Mouse (Mus musculus) left cerebral cortex, adult 18-20 months (tissue): ENCODE measurements around the gene Fcho1. TPM values are rescaled to one million over a fixed set of nuclear protein-coding genes. Genes with fewer than 3 reads are reported as not detected.

ENCODE experiments used
- DNase-seq, 2 experiments: peaks; one replicate each; pipeline ENCODE4 v3.0.0; 2021 to 2022; ENCODE audit warnings: low spot score in 2 of 2, mixed read lengths in 1 of 2
- total RNA-seq, 2 experiments: library from RNA; stranded (reverse); gene quantifications; 2 replicates each; pipeline ENCODE4 v1.2.3; 2021

The Fcho1 gene
- total RNA-seq, 2 experiments from 2014 or later: 155 to 167 TPM

DNA sequence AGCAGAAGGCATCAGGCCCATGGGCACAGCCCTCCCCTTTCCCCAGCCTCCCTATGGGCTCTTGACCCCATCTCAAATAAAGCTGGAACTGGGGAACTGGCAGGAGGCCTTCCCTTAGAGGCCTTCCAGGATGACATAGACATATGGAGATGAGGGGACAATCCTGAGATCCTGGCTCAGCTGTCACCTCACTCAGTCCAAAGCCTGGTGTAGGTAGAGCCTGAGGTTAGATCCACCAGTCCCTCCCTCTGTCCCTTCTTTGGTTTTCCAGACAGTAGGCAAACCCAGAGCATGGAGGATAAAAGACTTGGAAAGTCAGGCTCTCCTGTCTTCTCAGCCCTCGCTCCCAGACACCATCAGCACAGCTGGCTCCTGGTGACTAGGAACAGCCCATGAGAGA is 58.7 kb downstream of the Fcho1 start:
- no peak for DNase-seq

GRCm38 (mm10) chr8:71665331-71666130 is 60.0 kb downstream of the Fcho1 start:
- DNase-seq: no peak

- DNase-seq: peak; percentile 91 to 92
Measured at GRCm38 (mm10) chr8:71660325-71661120, 65.0 kb downstream of the Fcho1 start.

DNA sequence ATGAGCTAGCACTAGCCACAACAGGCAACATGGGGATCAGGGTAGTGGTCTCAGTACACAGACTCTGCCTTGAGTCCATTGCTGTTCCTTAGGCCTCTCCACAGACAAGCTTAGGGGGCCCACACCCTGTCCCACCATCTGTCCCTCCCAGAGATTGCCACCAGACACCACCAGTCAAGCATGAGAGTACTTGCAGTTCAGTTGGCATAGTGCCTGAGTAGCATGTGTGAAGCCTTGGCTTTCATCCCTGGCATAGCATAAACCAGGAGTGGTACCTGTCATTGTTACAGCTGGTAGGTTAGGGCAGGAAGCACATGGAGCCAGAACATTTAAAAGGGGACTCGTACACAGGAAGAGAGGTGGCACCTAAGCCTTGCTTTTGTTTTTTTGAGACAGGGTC is 65.8 kb downstream of the Fcho1 start:
- DNase-seq: no peak

DNA sequence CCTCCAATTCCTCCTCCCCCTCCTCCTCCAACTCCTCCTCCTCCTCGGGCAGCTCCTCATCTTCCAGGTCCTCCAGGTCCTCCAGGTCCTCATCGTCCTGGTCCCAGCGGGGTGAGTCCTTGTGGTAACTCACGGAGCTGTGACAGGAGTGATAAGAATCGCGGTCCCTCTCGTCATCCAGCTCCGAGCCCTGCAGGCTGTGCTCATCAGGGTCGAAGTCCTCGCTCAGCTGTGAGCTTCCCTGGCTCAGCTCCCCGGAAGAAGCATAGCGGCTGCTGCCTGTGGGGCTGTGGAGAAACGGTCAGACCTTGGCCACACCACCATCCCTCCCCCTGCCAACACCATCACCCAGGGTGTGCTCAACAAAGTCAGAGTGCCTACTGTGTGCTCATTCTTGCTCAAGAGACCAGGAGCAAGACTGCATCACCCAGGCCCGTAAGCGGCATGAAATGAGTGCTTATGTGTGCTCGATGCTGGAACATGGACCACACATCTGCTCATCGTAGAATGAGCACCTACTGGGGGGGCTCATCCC is 66.9 kb downstream of the Fcho1 start:
- DNase-seq: no peak

Other genes starting within 250 kb of the Fcho1 start
- 10 to 100 TPM; 56.2 to 58.6 TPM for gene Ano8, start 239.8 kb downstream of the Fcho1 start, total RNA-seq
- gene Gtpbp3, start 237.6 kb downstream of the Fcho1 start, total RNA-seq: 10 to 100 TPM; 29.3 to 36.7 TPM
- 1 to 10 TPM; 9.4 to 9.5 TPM for gene Plvap, start 214.0 kb downstream of the Fcho1 start, total RNA-seq
- not detected for gene Ccdc194, start 200.0 kb downstream of the Fcho1 start, total RNA-seq
- 1 to 10 TPM; 4.7 to 6.9 TPM for gene Bst2, start 188.3 kb downstream of the Fcho1 start, total RNA-seq
- gene Mvb12a, start 182.8 kb downstream of the Fcho1 start, total RNA-seq: 10 to 100 TPM; 35.5 to 36.6 TPM
- under 1 TPM; 0.21 to 0.23 TPM for gene Tmem221, start 166.8 kb downstream of the Fcho1 start, total RNA-seq
- gene Nxnl1, start 159.1 kb downstream of the Fcho1 start, total RNA-seq: under 1 TPM in 1 of 2 experiments, not detected in 1; 0.26 TPM
- gene Slc27a1, start 156.8 kb downstream of the Fcho1 start, total RNA-seq: 100 to 1,000 TPM in 1 of 2 experiments, 10 to 100 TPM in 1; 86.2 to 100 TPM
- 10 to 100 TPM; 31.1 to 31.3 TPM for gene Pgls, start 133.5 kb downstream of the Fcho1 start, total RNA-seq
- gene Fam129c, start 128.1 kb downstream of the Fcho1 start, total RNA-seq: 1 to 10 TPM; 1.9 to 4.8 TPM
- 10 to 100 TPM; 46.9 to 49.8 TPM for gene Colgalt1, start 114.7 kb downstream of the Fcho1 start, total RNA-seq
- gene Unc13a, start 54.0 kb downstream of the Fcho1 start, total RNA-seq: 100 to 1,000 TPM; 267 to 296 TPM
- gene Jak3, start 49.4 kb downstream of the Fcho1 start, total RNA-seq: 1 to 10 TPM; 4.8 to 5.0 TPM
- gene Insl3, start 36.5 kb downstream of the Fcho1 start, total RNA-seq: under 1 TPM in 1 of 2 experiments, not detected in 1; 0.63 TPM
- 1 to 10 TPM in 1 of 2 experiments, under 1 TPM in 1; 0.82 to 1.1 TPM for gene B3gnt3, start 23.9 kb downstream of the Fcho1 start, total RNA-seq
- gene Zfp709, start 156.3 kb upstream of the Fcho1 start, total RNA-seq: 10 to 100 TPM in 1 of 2 experiments, 1 to 10 TPM in 1; 9.8 to 10.9 TPM
- gene Zfp882, start 182.9 kb upstream of the Fcho1 start, total RNA-seq: 10 to 100 TPM; 12.9 to 13.7 TPM
- gene Zfp617, start 182.9 kb upstream of the Fcho1 start, total RNA-seq: 10 to 100 TPM; 26.9 to 29.0 TPM
- 10 to 100 TPM; 15.3 to 15.4 TPM for gene Zfp961, start 225.3 kb upstream of the Fcho1 start, total RNA-seq